Mouse (Mus musculus): ENCODE data around the gene Galnt7. TPM values are rescaled to one million over a fixed set of nuclear protein-coding genes. Genes with fewer than 3 reads are reported as not detected.

The Galnt7 gene
- total and polyA plus RNA-seq, 2 experiments = 0.61 to 2.0 TPM

GRCm38 (mm10) chr8:57656446-57656845 is 3.6 kb upstream of the Galnt7 start:
- WGBS = 57% methylated on average over 6 of the region's 6 CpGs
- no peak overlapping the region for H3K9ac ChIP-seq (ENCODE audit: low read depth, low read length)
- DNase-seq (ENCODE audit: extremely low read depth, low read depth, low spot score) = no peak
- no peak overlapping the region for H3K27ac ChIP-seq (replicated peaks; ENCODE audit: insufficient read depth, low read depth, low read length)
- H3K36me3 ChIP-seq (ENCODE audit: control insufficient read depth, insufficient read depth, low read length) = no peaks in the 10 kb centered on the region
- H3K4me1 ChIP-seq (ENCODE audit: control insufficient read depth, insufficient read depth, low read length) = 0 out of 2 replicates have a peak, but pooled peaks cover under 1% of the 10 kb centered on the region
- H3K27me3 ChIP-seq (ENCODE audit: control insufficient read depth, insufficient read depth, low read length) = no peaks in the 10 kb centered on the region
- no peaks in the 10 kb centered on the region for H3K79me2 ChIP-seq (ENCODE audit: control insufficient read depth, insufficient read depth, low read length)
- TF ChIP-seq CTCF (IDR thresholded peaks at IDR 0.05; ENCODE audit: low read depth, low read length) = no peak
- no peak for TF ChIP-seq POLR2A (IDR thresholded peaks at IDR 0.05; ENCODE audit: extremely low read depth, insufficient read depth, low read length)
- H3K4me3 ChIP-seq (ENCODE audit: insufficient read depth, low read depth, low read length) = no peak overlapping the region

- Histone ChIP-seq H3K4me3 (ENCODE audit: insufficient read depth, low read depth, low read length) (no peak overlapping the region), H3K79me2 (ENCODE audit: control insufficient read depth, insufficient read depth, low read length) (no peaks in the 10 kb centered on the region), H3K4me1 (ENCODE audit: control insufficient read depth, insufficient read depth, low read length) (0 out of 2 replicates have a peak, but pooled peaks cover 3% of the 10 kb centered on the region), H3K36me3 (ENCODE audit: control insufficient read depth, insufficient read depth, low read length) (no peaks in the 10 kb centered on the region), H3K9ac (ENCODE audit: low read depth, low read length) (no peak overlapping the region), H3K27me3 (ENCODE audit: control insufficient read depth, insufficient read depth, low read length) (no peaks in the 10 kb centered on the region), H3K27ac (replicated peaks; ENCODE audit: insufficient read depth, low read depth, low read length) (no peak overlapping the region)
- no peak for TF ChIP-seq POLR2A (IDR thresholded peaks at IDR 0.05; ENCODE audit: extremely low read depth, insufficient read depth, low read length)
- no peak for TF ChIP-seq CTCF (IDR thresholded peaks at IDR 0.05; ENCODE audit: low read depth, low read length)
- DNase-seq (ENCODE audit: extremely low read depth, low read depth, low spot score) = peak; percentile 1
- 80% methylated on average over 7 of the region's 7 CpGs for WGBS
Measured at GRCm38 (mm10) chr8:57654146-57654545, 1.3 kb upstream of the Galnt7 start.

- Histone ChIP-seq H3K4me3 (ENCODE audit: insufficient read depth, low read depth, low read length) (no peak overlapping the region), H3K27me3 (ENCODE audit: control insufficient read depth, insufficient read depth, low read length) (no peaks in the 10 kb centered on the region), H3K27ac (replicated peaks; ENCODE audit: insufficient read depth, low read depth, low read length) (no peak overlapping the region), H3K79me2 (ENCODE audit: control insufficient read depth, insufficient read depth, low read length) (no peaks in the 10 kb centered on the region), H3K36me3 (ENCODE audit: control insufficient read depth, insufficient read depth, low read length) (no peaks in the 10 kb centered on the region), H3K9ac (ENCODE audit: low read depth, low read length) (no peak overlapping the region), H3K4me1 (ENCODE audit: control insufficient read depth, insufficient read depth, low read length) (0 out of 2 replicates have a peak, but pooled peaks cover 3% of the 10 kb centered on the region)
- 4% methylated on average over 7 of the region's 7 CpGs for WGBS
- DNase-seq (ENCODE audit: extremely low read depth, low read depth, low spot score) = peak; percentile 26
- TF ChIP-seq POLR2A (IDR thresholded peaks at IDR 0.05; ENCODE audit: extremely low read depth, insufficient read depth, low read length) = no peak
- TF ChIP-seq CTCF (IDR thresholded peaks at IDR 0.05; ENCODE audit: low read depth, low read length) = no peak
Measured at GRCm38 (mm10) chr8:57653768-57654125, 915 bp upstream of the Galnt7 start.

GRCm38 (mm10) chr8:57653056-57653767 is 380 bp upstream of the Galnt7 start:
- TF ChIP-seq POLR2A (IDR thresholded peaks at IDR 0.05; ENCODE audit: extremely low read depth, insufficient read depth, low read length) (no peak), CTCF (IDR thresholded peaks at IDR 0.05; ENCODE audit: low read depth, low read length) (no peak)
- H3K27ac ChIP-seq (replicated peaks; ENCODE audit: insufficient read depth, low read depth, low read length) = no peak overlapping the region
- H3K4me3 ChIP-seq (ENCODE audit: insufficient read depth, low read depth, low read length) = peak overlapping the region; percentile 67
- peak overlapping the region; percentile 44; the same call in 1 of the 2 replicates for H3K9ac ChIP-seq (ENCODE audit: low read depth, low read length)
- 1% methylated on average over 34 of the region's 38 CpGs for WGBS
- H3K4me1 ChIP-seq (ENCODE audit: control insufficient read depth, insufficient read depth, low read length) = 0 out of 2 replicates have a peak, but pooled peaks cover 3% of the 10 kb centered on the region
- no peaks in the 10 kb centered on the region for H3K27me3 ChIP-seq (ENCODE audit: control insufficient read depth, insufficient read depth, low read length)
- no peaks in the 10 kb centered on the region for H3K79me2 ChIP-seq (ENCODE audit: control insufficient read depth, insufficient read depth, low read length)
- H3K36me3 ChIP-seq (ENCODE audit: control insufficient read depth, insufficient read depth, low read length) = no peaks in the 10 kb centered on the region
- no peak for DNase-seq (ENCODE audit: extremely low read depth, low read depth, low spot score)

- WGBS = under 1% methylated on average over 90 of the region's 91 CpGs
- TF ChIP-seq POLR2A (IDR thresholded peaks at IDR 0.05; ENCODE audit: extremely low read depth, insufficient read depth, low read length) (no peak), CTCF (IDR thresholded peaks at IDR 0.05; ENCODE audit: low read depth, low read length) (no peak)
- H3K36me3 ChIP-seq (ENCODE audit: control insufficient read depth, insufficient read depth, low read length) = no peaks in the 10 kb centered on the region
- H3K9ac ChIP-seq (ENCODE audit: low read depth, low read length) = peak overlapping the region; percentile 95
- DNase-seq (ENCODE audit: extremely low read depth, low read depth, low spot score) = peak; percentile 34
- H3K4me1 ChIP-seq (ENCODE audit: control insufficient read depth, insufficient read depth, low read length) = 0 out of 2 replicates have a peak, but pooled peaks cover 3% of the 10 kb centered on the region
- no peaks in the 10 kb centered on the region for H3K27me3 ChIP-seq (ENCODE audit: control insufficient read depth, insufficient read depth, low read length)
- no peaks in the 10 kb centered on the region for H3K79me2 ChIP-seq (ENCODE audit: control insufficient read depth, insufficient read depth, low read length)
- peak overlapping the region; percentile 67 for H3K4me3 ChIP-seq (ENCODE audit: insufficient read depth, low read depth, low read length)
- peak overlapping the region; percentile 36 for H3K27ac ChIP-seq (replicated peaks; ENCODE audit: insufficient read depth, low read depth, low read length)
Measured at GRCm38 (mm10) chr8:57651689-57652455, 960 bp downstream of the Galnt7 start.
